Mouse (Mus musculus) forebrain, embryonic 14.5 days (tissue): ENCODE measurements around the gene Setd6. TPM values are rescaled to one million over a fixed set of nuclear protein-coding genes. Genes with fewer than 3 reads are reported as not detected.

ENCODE experiments used
- ATAC-seq: fragments of 200-750 bp; cut with Nextera tagmentation; 2 replicates; pipeline ENCODE4 v1.8.0; 2017; ENCODE audit warnings: mild to moderate bottlenecking, moderate library complexity
- DNase-seq: peaks from one replicate; pipeline ENCODE4 v3.0.0-alpha.2; 2015; ENCODE audit warnings: low spot score
- H3K27ac ChIP-seq: fragments of 300-500 bp; sonication (generic); 2 replicates; pipeline ENCODE4 v1.5.1; 2014; ENCODE audit warnings: low read depth, mild to moderate bottlenecking, control low read depth, low read length, moderate library complexity
- H3K27me3 ChIP-seq: fragments of 300-500 bp; sonication (generic); replicated peaks from 2 replicates; pipeline ENCODE4 v1.6.1; 2014; ENCODE audit warnings: low read length, control low read depth, mixed read lengths; ENCODE audit not compliant: control insufficient read depth, insufficient read depth
- H3K36me3 ChIP-seq: fragments of 300-500 bp; sonication (generic); 2 replicates; pipeline ENCODE4 v1.6.1; 2014; ENCODE audit warnings: low read length, control low read depth; ENCODE audit not compliant: control insufficient read depth, insufficient read depth
- H3K4me1 ChIP-seq: fragments of 300-500 bp; sonication (generic); 2 replicates; pipeline ENCODE4 v1.6.1; 2014; ENCODE audit warnings: antibody characterized with exemption, low read length, control low read depth; ENCODE audit not compliant: control insufficient read depth, insufficient read depth
- H3K4me2 ChIP-seq: fragments of 300-500 bp; sonication (generic); 2 replicates; pipeline ENCODE4 v1.6.1; 2014; ENCODE audit warnings: mild to moderate bottlenecking, control low read depth, low read length
- H3K4me3 ChIP-seq: fragments of 300-500 bp; sonication (generic); 2 replicates; pipeline ENCODE4 v1.5.1; 2014; ENCODE audit warnings: low read depth, low read length, control low read depth
- H3K9ac ChIP-seq: fragments of 300-500 bp; sonication (generic); 2 replicates; pipeline ENCODE4 v1.6.1; 2014; ENCODE audit warnings: mild to moderate bottlenecking, low read length, control low read depth, moderate library complexity
- H3K9me3 ChIP-seq: fragments of 300-500 bp; sonication (generic); replicated peaks from 2 replicates; pipeline ENCODE4 v1.6.1; 2016; ENCODE audit warnings: low read length, control low read depth, mixed read lengths; ENCODE audit not compliant: control insufficient read depth
- WGBS: fragments of 180-500 bp; shearing (Covaris S2); extraction: QIAGEN DNeasy Blood & Tissue Kit; methylation state at CpG from one replicate; pipeline ENCODE4 v1.1.7; 2014; 5-methylcytosine and 5-hydroxymethylcytosine counted together
- polyA plus RNA-seq: library from polyadenylated mRNA; unstranded; fragments of >200 nt; fragmentation: Nextera tagmentation; extraction: Ambion mirVana; gene quantifications from 2 replicates; pipeline ENCODE4 v1.2.1, GENCODE M21; 2014

Gene Setd6
- polyA plus RNA-seq, 1 experiment from 2014 or later, result 26.2 TPM

- 1% methylated on average over 34 of the region's 34 CpGs for WGBS
- H3K4me1 ChIP-seq, result peaks cover 10% of the 10 kb centered on the region; the same call in 1 of the 2 replicates
These were observed 12.9 kb upstream of the Setd6 start for GRCm38 (mm10) chr8:95702480-95703446.

GRCm38 (mm10) chr8:95703461-95704260 lies 12.0 kb upstream of the Setd6 start:
- peak; percentile 50 for ATAC-seq
- Histone ChIP-seq H3K4me1 (peaks cover 10% of the 10 kb centered on the region; the same call in 1 of the 2 replicates), H3K9me3 (no peaks in the 10 kb centered on the region), H3K4me2 (peak overlapping the region; percentile 90), H3K9ac (peak overlapping the region; percentile 62), H3K27ac (peak overlapping the region; percentile 55; the same call in 1 of the 2 replicates), H3K36me3 (peaks cover 23% of the 10 kb centered on the region), H3K4me3 (peak overlapping the region; percentile 52), H3K27me3 (no peaks in the 10 kb centered on the region)
- DNase-seq, result peak; percentile 92
- under 1% methylated on average over 15 of the region's 15 CpGs for WGBS

More at GRCm38 (mm10) chr8:95702480-95703446, 12.9 kb upstream of the Setd6 start:
- Histone ChIP-seq H3K4me2 (peak overlapping the region; percentile 90), H3K9me3 (no peaks in the 10 kb centered on the region), H3K4me3 (peak overlapping the region; percentile 52), H3K9ac (peak overlapping the region; percentile 64), H3K27me3 (0 out of 2 replicates have a peak, but pooled peaks cover 2% of the 10 kb centered on the region), H3K27ac (peak overlapping the region; percentile 55; the same call in 1 of the 2 replicates), H3K36me3 (peaks cover 19% of the 10 kb centered on the region)
- peak; percentile 95 for ATAC-seq
- peak; percentile 98 for DNase-seq

GRCm38 (mm10) chr8:95704538-95704937 lies 11.1 kb upstream of the Setd6 start:
- DNase-seq, result no peak
- Histone ChIP-seq H3K4me1 (peaks cover 10% of the 10 kb centered on the region; the same call in 1 of the 2 replicates), H3K27me3 (no peaks in the 10 kb centered on the region), H3K4me3 (no peak overlapping the region), H3K27ac (no peak overlapping the region), H3K9me3 (no peaks in the 10 kb centered on the region), H3K9ac (peak overlapping the region; percentile 62; the same call in 1 of the 2 replicates), H3K4me2 (peak overlapping the region; percentile 90), H3K36me3 (peaks cover 29% of the 10 kb centered on the region)
- WGBS, result 93% methylated on average over 3 of the region's 3 CpGs
- ATAC-seq, result no peak

GRCm38 (mm10) chr8:95709579-95709978 lies 6.1 kb upstream of the Setd6 start:
- H3K36me3 ChIP-seq, result peaks cover 53% of the 10 kb centered on the region

GRCm38 (mm10) chr8:95711029-95711428 lies 4.7 kb upstream of the Setd6 start:
- ATAC-seq, result no peak
- peaks cover 50% of the 10 kb centered on the region for H3K36me3 ChIP-seq
- H3K27me3 ChIP-seq, result no peaks in the 10 kb centered on the region
- H3K9me3 ChIP-seq, result no peaks in the 10 kb centered on the region
- no peak overlapping the region for H3K4me3 ChIP-seq
- no peak for DNase-seq
- H3K4me1 ChIP-seq, result no peaks in the 10 kb centered on the region
- 84% methylated on average over 3 of the region's 3 CpGs for WGBS
- H3K9ac ChIP-seq, result no peak overlapping the region
- H3K27ac ChIP-seq, result no peak overlapping the region
- H3K4me2 ChIP-seq, result no peak overlapping the region

More at GRCm38 (mm10) chr8:95709579-95709978, 6.1 kb upstream of the Setd6 start:
- Histone ChIP-seq H3K4me3 (no peak overlapping the region), H3K27me3 (no peaks in the 10 kb centered on the region), H3K4me1 (no peaks in the 10 kb centered on the region; the same call in 1 of the 2 replicates), H3K9ac (no peak overlapping the region), H3K27ac (no peak overlapping the region), H3K4me2 (no peak overlapping the region), H3K9me3 (no peaks in the 10 kb centered on the region)
- no peak for DNase-seq
- ATAC-seq, result no peak
- WGBS, result 84% methylated on average over 7 of the region's 7 CpGs

- Histone ChIP-seq H3K27ac (no peak overlapping the region), H3K4me2 (no peak overlapping the region), H3K36me3 (peaks cover 41% of the 10 kb centered on the region), H3K4me1 (peaks cover 6% of the 10 kb centered on the region), H3K9ac (no peak overlapping the region), H3K27me3 (no peaks in the 10 kb centered on the region), H3K4me3 (no peak overlapping the region), H3K9me3 (no peaks in the 10 kb centered on the region)
- ATAC-seq (no peak), DNase-seq (no peak)
- 89% methylated on average over 9 of the region's 9 CpGs for WGBS
These were observed 3.3 kb upstream of the Setd6 start for GRCm38 (mm10) chr8:95712395-95712794.

- H3K4me2 ChIP-seq, result no peak overlapping the region
- H3K36me3 ChIP-seq, result peaks cover 44% of the 10 kb centered on the region
- peaks cover 6% of the 10 kb centered on the region for H3K4me1 ChIP-seq
- H3K9ac ChIP-seq, result no peak overlapping the region
- H3K4me3 ChIP-seq, result no peak overlapping the region
- no peak overlapping the region for H3K27ac ChIP-seq
- 79% methylated on average over 19 of the region's 19 CpGs for WGBS
- H3K9me3 ChIP-seq, result no peaks in the 10 kb centered on the region
- ATAC-seq (peak; percentile 13), DNase-seq (peak; percentile 60)
- H3K27me3 ChIP-seq, result no peaks in the 10 kb centered on the region
These were observed 2.3 kb upstream of the Setd6 start for GRCm38 (mm10) chr8:95713100-95714010.

GRCm38 (mm10) chr8:95714367-95714766 lies 1.3 kb upstream of the Setd6 start:
- Histone ChIP-seq H3K9me3 (no peaks in the 10 kb centered on the region), H3K4me3 (no peak overlapping the region), H3K4me2 (no peak overlapping the region), H3K27ac (no peak overlapping the region), H3K9ac (no peak overlapping the region), H3K27me3 (no peaks in the 10 kb centered on the region), H3K4me1 (peaks cover 6% of the 10 kb centered on the region), H3K36me3 (peaks cover 47% of the 10 kb centered on the region)
- ATAC-seq (no peak), DNase-seq (no peak)
- 86% methylated on average over 4 of the region's 4 CpGs for WGBS
